Mouse (Mus musculus) midbrain, embryonic 12.5 days (tissue): ENCODE measurements at regions not wholly inside any gene's neighbourhood (a gene's known extent, or its start where the extent isn't known, plus 50 kb on each side); places are given as distances from the start of the nearest gene placed in this dataset.

Experiments used
- ATAC-seq: fragments of 200-750 bp; cut with Nextera tagmentation; 2 replicates; pipeline ENCODE4 v1.8.0; 2017; ENCODE audit warnings: low read depth, moderate TSS enrichment, moderate library complexity; ENCODE audit not compliant: low FRiP score
- H3K27ac ChIP-seq: fragments of 300-500 bp; sonication (generic); replicated peaks from 2 replicates; pipeline ENCODE4 v1.5.1; 2016; ENCODE audit warnings: mild to moderate bottlenecking
- H3K27me3 ChIP-seq: fragments of 300-500 bp; sonication (generic); 2 replicates; pipeline ENCODE4 v1.6.1; 2016; ENCODE audit warnings: mild to moderate bottlenecking
- H3K36me3 ChIP-seq: fragments of 300-500 bp; sonication (generic); 2 replicates; pipeline ENCODE4 v1.6.1; 2016
- H3K4me1 ChIP-seq: fragments of 300-500 bp; sonication (generic); 2 replicates; pipeline ENCODE4 v1.6.1; 2016
- H3K4me2 ChIP-seq: fragments of 300-500 bp; sonication (generic); replicated peaks from 2 replicates; pipeline ENCODE4 v1.6.1; 2016; ENCODE audit warnings: mild to moderate bottlenecking, moderate library complexity
- H3K4me3 ChIP-seq: fragments of 300-500 bp; sonication (generic); 2 replicates; pipeline ENCODE4 v1.5.1; 2016; ENCODE audit warnings: mild to moderate bottlenecking
- H3K9ac ChIP-seq: fragments of 300-500 bp; sonication (generic); replicated peaks from 2 replicates; pipeline ENCODE4 v1.6.1; 2016; ENCODE audit warnings: mild to moderate bottlenecking, moderate library complexity
- H3K9me3 ChIP-seq: fragments of 300-500 bp; sonication (generic); 2 replicates; pipeline ENCODE4 v1.6.1; 2016; ENCODE audit warnings: mild to moderate bottlenecking
- WGBS: fragments of 180-500 bp; shearing (Covaris S2); methylation state at CpG from one replicate; pipeline ENCODE4 v1.1.7; 2016; 5-methylcytosine and 5-hydroxymethylcytosine counted together

DNA sequence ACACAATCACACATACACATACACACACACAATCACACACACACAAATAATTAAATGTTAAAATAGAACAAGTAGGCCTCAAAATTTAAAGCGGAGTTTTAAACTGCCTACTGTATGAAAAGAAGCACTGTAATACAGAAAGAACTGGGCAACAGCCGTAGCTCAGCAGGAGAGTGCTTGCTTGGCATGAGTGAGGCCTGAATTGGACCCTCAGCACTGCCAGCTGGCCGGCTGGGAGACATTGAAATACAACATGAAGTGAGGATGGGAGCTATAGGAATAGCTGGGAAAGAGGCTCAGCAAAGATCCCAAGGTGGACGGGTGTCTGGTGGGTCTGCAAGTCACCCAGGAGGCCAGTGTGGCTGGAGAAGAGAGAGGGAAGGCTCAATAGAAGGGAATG, 136.8 kb downstream of the Zfp281 start:
- Histone ChIP-seq H3K4me3 (no peak overlapping the region), H3K27me3 (no peaks in the 10 kb centered on the region), H3K9ac (no peak overlapping the region), H3K9me3 (no peaks in the 10 kb centered on the region), H3K4me1 (no peaks in the 10 kb centered on the region), H3K4me2 (no peak overlapping the region), H3K27ac (no peak overlapping the region), H3K36me3 (no peaks in the 10 kb centered on the region)
- no peak for ATAC-seq
- WGBS: 79% methylated on average over 4 of the region's 4 CpGs

DNA sequence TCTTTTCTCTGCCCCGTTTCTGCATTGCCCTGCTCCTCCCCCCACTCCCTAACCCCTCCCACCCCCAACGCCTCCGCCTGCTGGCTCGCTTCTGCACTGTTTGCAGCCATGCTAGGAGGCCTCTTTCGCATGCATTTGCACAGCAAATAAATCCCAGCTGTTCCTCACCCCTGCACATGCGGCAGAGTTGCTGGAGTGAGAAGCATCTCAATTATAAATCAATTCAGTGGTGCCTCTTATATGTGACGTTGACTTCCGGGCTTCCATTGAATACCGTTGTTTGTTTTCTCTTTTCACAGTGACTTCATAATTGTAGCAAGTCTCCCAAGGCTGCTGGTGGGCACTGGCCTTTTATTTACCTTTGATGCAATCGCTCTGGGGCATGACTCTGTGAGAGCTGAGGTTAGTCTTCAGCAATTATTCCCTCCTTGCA, 144.3 kb downstream of the Zfp281 start:
- Histone ChIP-seq H3K4me3 (no peak overlapping the region), H3K9ac (no peak overlapping the region), H3K27me3 (no peaks in the 10 kb centered on the region), H3K36me3 (no peaks in the 10 kb centered on the region), H3K4me2 (peak overlapping the region; percentile 22), H3K4me1 (peaks cover 13% of the 10 kb centered on the region), H3K9me3 (no peaks in the 10 kb centered on the region), H3K27ac (peak overlapping the region; percentile 61; the same call in 1 of the 2 replicates)
- peak; percentile 86 for ATAC-seq
- WGBS: 4% methylated on average over 10 of the region's 10 CpGs

DNA sequence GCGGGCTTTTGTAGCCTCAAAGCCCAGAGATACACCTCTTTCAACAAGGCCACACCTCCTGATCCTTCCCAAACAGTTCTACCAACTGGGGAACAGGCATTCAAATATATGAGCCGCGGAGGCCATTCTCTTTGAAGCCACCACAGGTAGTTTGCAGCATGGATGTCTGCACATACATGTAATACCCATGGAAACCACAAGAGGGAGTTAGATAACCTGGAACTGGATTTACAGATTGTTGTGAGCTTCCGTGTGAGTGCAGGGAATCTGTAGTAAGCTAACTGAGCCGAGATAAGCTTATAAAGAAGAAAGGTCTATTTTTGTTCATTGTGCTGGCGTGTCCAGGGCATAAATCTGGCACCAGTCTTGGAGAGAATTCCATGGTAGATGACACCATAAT, 149.0 kb downstream of the Zfp281 start:
- H3K9me3 ChIP-seq: no peaks in the 10 kb centered on the region
- no peak for ATAC-seq
- no peaks in the 10 kb centered on the region for H3K36me3 ChIP-seq
- H3K9ac ChIP-seq: no peak overlapping the region
- H3K4me3 ChIP-seq: no peak overlapping the region
- no peak overlapping the region for H3K4me2 ChIP-seq
- H3K4me1 ChIP-seq: peaks cover 21% of the 10 kb centered on the region
- H3K27me3 ChIP-seq: peaks cover 10% of the 10 kb centered on the region; the same call in 1 of the 2 replicates
- WGBS: 92% methylated on average over 6 of the region's 6 CpGs
- no peak overlapping the region for H3K27ac ChIP-seq

DNA sequence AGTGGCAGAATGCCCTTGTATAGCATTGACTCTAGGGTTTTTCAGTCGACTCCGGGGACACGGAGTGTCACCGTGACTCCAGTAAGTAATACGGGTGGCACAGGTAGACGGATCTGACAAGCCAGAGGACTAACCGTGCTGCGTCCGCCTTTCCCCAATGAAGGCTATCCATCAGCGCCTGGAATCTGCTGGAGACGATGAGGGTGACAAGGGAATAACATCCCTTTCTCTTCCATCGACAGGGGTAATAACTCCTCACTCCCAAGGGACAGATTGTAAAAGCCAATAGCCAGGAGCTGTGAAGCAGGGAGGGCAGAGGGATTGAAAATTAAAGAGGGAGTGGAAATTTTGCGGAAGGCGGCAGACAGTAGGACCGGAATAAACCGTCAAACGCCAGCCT, 151.5 kb downstream of the Zfp281 start:
- Histone ChIP-seq H3K27me3 (peaks cover 10% of the 10 kb centered on the region; the same call in 1 of the 2 replicates), H3K9ac (no peak overlapping the region), H3K9me3 (no peaks in the 10 kb centered on the region), H3K36me3 (no peaks in the 10 kb centered on the region), H3K4me2 (no peak overlapping the region), H3K27ac (no peak overlapping the region), H3K4me3 (no peak overlapping the region), H3K4me1 (peaks cover 18% of the 10 kb centered on the region)
- 78% methylated on average over 17 of the region's 17 CpGs for WGBS
- ATAC-seq: no peak

DNA sequence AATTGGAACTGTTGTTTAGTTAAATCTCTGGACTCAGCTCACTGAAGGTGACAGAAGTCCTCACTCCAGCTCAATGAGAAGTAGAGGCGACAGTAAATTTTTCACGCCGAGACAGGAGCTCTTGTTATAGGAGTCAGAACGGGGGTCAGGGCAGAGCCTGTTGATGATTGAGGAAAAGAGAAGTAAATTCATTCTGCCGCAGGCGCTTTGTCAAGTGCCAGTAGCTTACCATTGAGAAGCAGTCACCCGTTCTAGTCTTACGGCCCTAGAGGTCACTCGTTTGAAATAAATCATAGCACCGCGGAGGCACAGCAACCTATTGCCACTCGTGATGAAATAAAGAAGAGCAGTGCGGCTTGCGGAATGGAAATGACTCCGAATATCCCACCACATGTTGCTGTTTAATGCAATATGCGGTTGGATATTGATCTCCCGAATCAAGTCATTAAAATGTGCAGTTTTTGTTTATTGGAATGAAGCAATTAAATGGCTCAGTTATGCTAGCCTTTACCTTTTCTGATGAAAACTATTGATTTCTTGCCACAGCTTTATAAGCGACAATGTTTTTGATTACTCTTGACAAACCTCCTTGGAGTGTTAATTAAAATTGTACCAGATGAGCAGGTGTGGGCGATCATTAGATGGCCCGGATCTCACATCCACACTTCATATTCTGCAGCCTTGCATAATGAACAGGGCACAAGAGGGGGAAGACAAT, 152.7 kb downstream of the Zfp281 start:
- Histone ChIP-seq H3K36me3 (no peaks in the 10 kb centered on the region), H3K9ac (no peak overlapping the region), H3K27me3 (peaks cover 10% of the 10 kb centered on the region; the same call in 1 of the 2 replicates), H3K4me3 (0 out of 2 replicates have a peak overlapping the region, but pooled peaks have one; percentile 3), H3K4me1 (peaks cover 31% of the 10 kb centered on the region), H3K27ac (no peak overlapping the region), H3K9me3 (no peaks in the 10 kb centered on the region), H3K4me2 (peak overlapping the region; percentile 29)
- peak; percentile 47; the same call in 1 of the 2 replicates for ATAC-seq
- WGBS: 32% methylated on average over 20 of the region's 20 CpGs

DNA sequence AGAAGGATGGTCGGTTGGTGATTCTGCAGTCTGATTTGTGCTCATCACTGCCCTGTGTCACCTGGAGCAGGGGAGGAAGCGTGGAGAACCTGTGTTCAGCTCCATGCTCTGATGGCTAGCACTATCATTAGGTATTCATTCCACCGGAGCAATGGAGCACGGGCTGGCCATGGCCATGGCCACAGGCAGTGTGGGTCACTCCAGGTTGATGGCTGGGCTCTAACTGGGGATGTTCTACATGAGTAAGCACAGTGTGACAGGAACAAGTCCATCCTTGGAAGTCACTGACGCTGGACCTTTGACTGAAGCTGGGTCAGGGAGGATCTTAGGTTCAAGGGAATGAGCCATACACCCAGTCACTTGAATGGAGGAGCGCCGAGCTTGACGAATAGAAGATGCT, 154.7 kb downstream of the Zfp281 start:
- Histone ChIP-seq H3K27ac (no peak overlapping the region), H3K4me3 (no peak overlapping the region), H3K4me1 (peaks cover 35% of the 10 kb centered on the region), H3K27me3 (peaks cover 10% of the 10 kb centered on the region), H3K4me2 (no peak overlapping the region), H3K9ac (no peak overlapping the region), H3K9me3 (no peaks in the 10 kb centered on the region), H3K36me3 (no peaks in the 10 kb centered on the region)
- ATAC-seq: no peak
- 67% methylated on average over 8 of the region's 8 CpGs for WGBS

DNA sequence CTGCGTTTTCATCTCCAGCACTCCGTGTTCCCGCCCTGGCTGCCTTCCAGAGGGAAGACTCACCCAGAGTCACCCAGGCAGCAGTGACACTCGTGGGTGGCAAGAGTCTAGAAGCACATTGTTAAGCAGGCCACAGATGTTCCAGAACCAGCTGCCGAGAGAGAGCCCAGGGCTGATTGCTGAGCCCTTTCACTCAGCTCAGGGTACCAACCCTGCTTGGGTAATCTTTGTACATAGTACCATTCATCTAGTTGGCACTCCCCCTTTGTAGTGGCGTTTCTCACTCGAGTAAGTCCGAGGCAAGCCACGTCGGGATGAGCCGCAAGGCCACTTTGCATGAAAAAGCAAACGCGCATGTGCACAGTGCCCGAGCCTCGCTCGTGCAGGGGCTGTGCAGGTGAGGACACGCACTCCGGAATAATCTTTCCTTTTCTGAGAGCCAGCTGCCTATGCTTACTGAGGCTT, 156.9 kb downstream of the Zfp281 start:
- no peak overlapping the region for H3K9ac ChIP-seq
- peak overlapping the region; percentile 47 for H3K4me2 ChIP-seq
- H3K27ac ChIP-seq: peak overlapping the region; percentile 49; the same call in 1 of the 2 replicates
- no peaks in the 10 kb centered on the region for H3K9me3 ChIP-seq
- H3K27me3 ChIP-seq: no peaks in the 10 kb centered on the region; the same call in 1 of the 2 replicates
- peak; percentile 84 for ATAC-seq
- WGBS: 17% methylated on average over 18 of the region's 18 CpGs
- H3K4me3 ChIP-seq: peak overlapping the region; percentile 28
- H3K36me3 ChIP-seq: no peaks in the 10 kb centered on the region
- peaks cover 35% of the 10 kb centered on the region for H3K4me1 ChIP-seq

DNA sequence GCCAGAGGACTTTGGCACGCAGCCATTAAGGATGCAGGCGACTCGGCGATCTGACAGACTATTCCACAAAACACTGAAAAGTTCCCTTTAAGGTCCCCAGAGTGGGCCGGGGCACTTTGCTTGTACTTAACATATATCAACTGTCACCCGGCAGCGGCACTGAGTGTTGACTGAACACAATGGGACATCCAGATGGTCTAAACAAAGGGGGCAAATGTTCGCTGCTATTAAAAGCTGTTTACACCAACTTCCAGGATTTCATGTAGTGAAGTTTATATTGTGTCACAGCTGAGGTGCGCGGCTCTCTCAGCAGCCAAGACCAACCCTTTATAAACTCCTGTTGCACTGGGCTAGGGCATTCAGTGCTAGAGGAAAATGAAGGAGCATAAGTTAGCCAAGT, 157.6 kb downstream of the Zfp281 start:
- Histone ChIP-seq H3K27me3 (no peaks in the 10 kb centered on the region; the same call in 1 of the 2 replicates), H3K4me3 (peak overlapping the region; percentile 28; the same call in 1 of the 2 replicates), H3K36me3 (no peaks in the 10 kb centered on the region), H3K27ac (peak overlapping the region; percentile 49; the same call in 1 of the 2 replicates), H3K4me1 (peaks cover 28% of the 10 kb centered on the region), H3K9me3 (no peaks in the 10 kb centered on the region), H3K4me2 (peak overlapping the region; percentile 47), H3K9ac (no peak overlapping the region)
- ATAC-seq: peak; percentile 55
- 23% methylated on average over 10 of the region's 10 CpGs for WGBS

DNA sequence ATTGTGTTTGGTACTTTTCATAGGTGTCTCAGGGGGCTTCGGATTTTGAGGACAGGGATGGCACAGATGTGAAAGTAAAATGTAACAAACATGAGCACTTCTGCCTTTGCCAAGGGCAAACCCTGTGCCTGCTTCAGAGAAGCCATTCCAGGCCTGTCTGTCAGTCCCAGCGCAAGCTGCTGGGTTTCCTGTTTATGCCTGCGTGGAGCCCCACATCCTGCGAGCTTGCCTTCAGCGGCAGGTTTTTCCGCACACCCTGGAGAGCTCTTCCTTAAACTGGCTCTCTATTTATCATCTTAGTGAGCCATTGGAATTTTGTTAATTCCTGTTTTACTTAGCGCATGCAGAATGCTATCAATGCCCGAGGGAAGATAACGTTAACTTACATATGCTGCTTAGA, 159.5 kb downstream of the Zfp281 start:
- Histone ChIP-seq H3K4me1 (peaks cover 21% of the 10 kb centered on the region), H3K27me3 (peaks cover 3% of the 10 kb centered on the region; the same call in 1 of the 2 replicates), H3K4me3 (no peak overlapping the region), H3K27ac (no peak overlapping the region), H3K9me3 (no peaks in the 10 kb centered on the region), H3K4me2 (no peak overlapping the region), H3K36me3 (no peaks in the 10 kb centered on the region), H3K9ac (no peak overlapping the region)
- 79% methylated on average over 9 of the region's 9 CpGs for WGBS
- ATAC-seq: no peak

DNA sequence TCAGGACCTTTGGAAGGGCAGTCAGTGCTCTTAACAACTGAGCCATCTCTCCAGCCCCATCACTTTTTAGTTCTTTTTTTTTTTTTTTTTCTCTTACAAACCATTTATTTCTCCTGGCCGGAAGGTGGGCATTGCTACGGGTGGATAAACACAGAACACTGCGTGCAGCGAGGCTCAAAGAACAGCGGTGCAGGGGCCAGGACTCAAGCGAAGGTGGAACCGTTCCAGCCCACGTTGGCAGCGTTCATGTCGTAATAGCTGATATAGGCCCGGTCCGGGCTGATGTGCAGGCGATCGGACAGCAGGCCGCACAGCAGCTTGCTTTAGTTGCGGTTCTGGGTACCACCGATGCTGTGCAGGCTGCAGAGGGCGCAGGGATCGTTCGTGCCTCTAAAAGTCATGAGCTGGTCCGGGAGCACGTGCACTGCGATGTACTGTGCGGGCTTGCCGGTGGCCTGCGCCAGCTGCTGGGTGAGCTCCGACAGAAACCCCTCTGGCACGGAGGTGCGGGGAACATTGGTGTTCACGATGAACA, 164.3 kb downstream of the Zfp281 start:
- no peaks in the 10 kb centered on the region for H3K36me3 ChIP-seq
- ATAC-seq: no peak
- peaks cover 3% of the 10 kb centered on the region; the same call in 1 of the 2 replicates for H3K27me3 ChIP-seq
- no peaks in the 10 kb centered on the region for H3K9me3 ChIP-seq
- H3K4me1 ChIP-seq: no peaks in the 10 kb centered on the region
- WGBS: 68% methylated on average over 30 of the region's 30 CpGs
- no peak overlapping the region for H3K27ac ChIP-seq
- H3K9ac ChIP-seq: no peak overlapping the region
- peak overlapping the region; percentile 22; the same call in 1 of the 2 replicates for H3K4me2 ChIP-seq
- no peak overlapping the region for H3K4me3 ChIP-seq

DNA sequence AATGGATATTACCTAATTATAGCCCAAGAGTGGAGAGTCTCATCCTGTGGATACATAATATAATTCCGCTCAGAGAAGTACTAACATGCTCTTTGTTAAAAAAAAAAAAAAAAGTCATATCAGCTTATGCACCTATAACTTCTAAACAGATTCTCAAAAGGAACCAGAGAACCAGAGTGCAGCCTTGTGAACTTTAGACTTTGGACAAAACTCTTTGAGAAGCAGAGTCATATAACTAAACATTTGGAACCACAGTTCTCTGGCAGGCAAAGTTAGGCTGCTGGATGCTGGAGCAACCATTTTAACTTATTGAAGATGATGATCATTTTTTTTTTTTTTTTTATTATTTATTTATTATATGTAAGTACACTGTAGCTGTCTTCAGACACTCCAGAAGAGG, 166.9 kb downstream of the Zfp281 start:
- no peak overlapping the region for H3K9ac ChIP-seq

More for the DNA sequence above, 166.9 kb downstream of the Zfp281 start:
- no peak overlapping the region for H3K27ac ChIP-seq
- WGBS: 97% methylated on average over 1 of the region's 1 CpGs
- no peak for ATAC-seq
- no peak overlapping the region for H3K4me3 ChIP-seq
- no peak overlapping the region for H3K4me2 ChIP-seq
- H3K27me3 ChIP-seq: peaks cover 3% of the 10 kb centered on the region; the same call in 1 of the 2 replicates
- H3K4me1 ChIP-seq: no peaks in the 10 kb centered on the region
- H3K36me3 ChIP-seq: no peaks in the 10 kb centered on the region
- H3K9me3 ChIP-seq: no peaks in the 10 kb centered on the region
